Mouse (Mus musculus) B cell, adult 67 days (primary cell): ENCODE results near the gene Def8. TPM values are rescaled to one million over a fixed set of nuclear protein-coding genes. Genes with fewer than 3 reads are reported as not detected.

Experiments used
- total RNA-seq, 2 experiments: library from RNA; stranded (reverse); gene quantifications; 4 replicates each; pipeline ENCODE4 v1.2.4; 2023

Def8 gene
- 10 to 100 TPM; 13.5 to 14.4 TPM for total RNA-seq

DNA sequence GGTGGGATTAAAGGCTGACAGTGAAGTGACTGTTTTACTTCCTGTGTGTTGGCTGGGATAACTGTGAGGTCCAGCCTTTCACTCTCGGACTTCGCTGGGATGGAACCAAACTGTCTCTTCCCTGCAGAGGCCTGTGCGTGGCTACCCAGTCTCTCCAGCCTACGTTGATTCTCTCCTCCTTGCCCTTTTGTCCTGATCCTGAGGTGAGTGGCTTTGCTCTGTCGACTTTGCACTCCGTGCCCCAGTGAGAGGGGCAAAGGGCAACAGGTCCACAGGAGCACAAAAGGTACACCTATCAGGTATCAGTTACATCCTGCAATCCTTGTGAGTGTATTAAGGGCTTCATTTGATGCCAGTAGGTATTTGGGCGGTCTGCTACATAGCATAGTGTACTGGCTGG, at the start of gene Def8:
Gene Def8 (plus strand): TSS at position 87 of the 400 bp plus-strand sequence.

DNA sequence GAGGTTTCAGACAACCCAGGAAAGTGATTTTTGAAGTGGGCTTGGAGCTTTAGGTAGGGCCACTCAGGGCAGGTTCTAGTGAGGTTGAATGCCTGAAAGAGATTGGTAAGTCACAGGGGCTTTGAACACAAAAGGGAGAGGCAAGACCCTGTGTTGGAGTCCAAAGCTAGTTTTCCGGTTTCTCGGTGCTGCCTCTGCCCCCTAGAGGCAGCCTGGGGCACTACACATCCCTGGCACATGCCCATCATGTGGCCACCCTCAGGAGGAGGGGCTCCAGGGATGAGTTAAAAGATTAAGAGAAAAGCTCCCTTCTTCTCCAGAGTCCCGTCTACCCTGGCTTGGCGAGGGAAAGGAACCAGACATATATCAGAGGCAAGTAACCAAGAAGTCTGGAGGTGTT, 16.5 kb upstream of the Def8 start, which contains the start of gene Mc1r:
Gene Mc1r (plus strand): TSS at position 322 of the 400 bp plus-strand sequence.

DNA sequence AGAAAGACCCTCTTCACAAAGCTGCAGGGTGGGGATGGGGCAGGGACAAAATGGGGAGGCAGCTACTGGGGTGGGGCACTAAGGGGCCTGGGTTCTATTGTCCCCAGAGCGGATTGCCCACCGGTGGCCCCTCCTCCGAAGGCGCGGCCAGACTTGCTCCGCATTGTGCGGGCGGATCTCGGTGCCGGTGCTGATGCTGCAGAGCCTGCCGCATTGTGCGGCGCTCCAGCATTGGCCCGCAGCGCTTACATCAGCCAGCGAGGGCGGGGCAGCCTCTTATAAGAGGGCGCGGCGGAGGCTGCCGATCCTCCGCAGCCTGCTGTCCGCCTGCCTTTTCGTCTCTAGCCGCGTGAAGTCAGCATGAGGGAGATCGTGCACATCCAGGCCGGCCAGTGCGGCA, 12.1 kb upstream of the Def8 start, which contains the start of gene Tubb3:
Gene Tubb3 (plus strand): TSS at position 179 of the 400 bp plus-strand sequence.

DNA sequence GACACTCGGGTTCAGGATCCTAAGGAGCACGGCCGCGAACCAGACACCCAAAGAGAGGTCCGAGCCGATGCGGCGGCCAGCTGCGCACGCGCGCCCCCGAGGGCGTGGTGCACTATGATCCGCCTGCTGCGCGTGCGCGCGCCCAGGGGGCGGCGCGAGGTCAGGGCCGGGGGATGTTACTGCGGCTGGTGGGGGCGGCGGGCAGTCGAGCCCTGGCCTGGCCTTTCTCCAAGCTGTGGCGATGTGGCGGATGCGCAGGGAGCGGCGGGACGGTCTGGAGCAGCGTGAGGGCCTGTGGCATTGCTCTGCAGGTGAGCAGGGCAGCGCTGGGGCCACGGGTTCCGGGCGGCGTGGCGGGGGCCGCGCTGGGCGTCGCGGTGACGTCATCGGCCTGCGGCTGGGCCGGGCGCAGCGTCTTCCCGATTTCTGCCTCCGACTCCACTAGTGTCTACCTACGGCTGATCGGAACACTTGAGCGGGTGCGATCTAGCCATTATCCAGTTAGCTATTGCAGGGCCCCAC, 54.5 kb downstream of the Def8 start, which contains the start of gene Afg3l1:
Gene Afg3l1 (plus strand): TSS at position 167 of the 522 bp plus-strand sequence.

Other genes with a start within 250 kb of the Def8 start
- not detected for gene Dpep1, start 237.3 kb upstream of the Def8 start, total RNA-seq
- 10 to 100 TPM; 78.8 to 88.5 TPM for gene Chmp1a, start 210.8 kb upstream of the Def8 start, total RNA-seq
- gene Spata33, start 210.7 kb upstream of the Def8 start, total RNA-seq = not detected
- gene Cdk10, start 198.7 kb upstream of the Def8 start, total RNA-seq = 10 to 100 TPM; 63.8 to 86.4 TPM
- 10 to 100 TPM in 1 of 2 experiments, 1 to 10 TPM in 1; 7.0 to 10.7 TPM for gene Spata2l, start 187.3 kb upstream of the Def8 start, total RNA-seq
- 10 to 100 TPM; 36.3 to 39.3 TPM for gene Zfp276, start 169.3 kb upstream of the Def8 start, total RNA-seq
- gene Vps9d1, start 169.2 kb upstream of the Def8 start, total RNA-seq = 10 to 100 TPM; 41.2 TPM
- 100 to 1,000 TPM in 1 of 2 experiments, 10 to 100 TPM in 1; 81.2 to 111 TPM for gene Fanca, start 105.0 kb upstream of the Def8 start, total RNA-seq
- under 1 TPM in 1 of 2 experiments, not detected in 1; 0.23 TPM for gene Spire2, start 90.8 kb upstream of the Def8 start, total RNA-seq
- 100 to 1,000 TPM; 282 to 288 TPM for gene Tcf25, start 49.8 kb upstream of the Def8 start, total RNA-seq
- gene Mc1r, start 16.4 kb upstream of the Def8 start, total RNA-seq = under 1 TPM; 0.21 to 0.46 TPM
- gene Tubb3, start 12.1 kb upstream of the Def8 start, total RNA-seq = not detected
- gene Afg3l1, start 54.4 kb downstream of the Def8 start, total RNA-seq = 10 to 100 TPM; 58.2 to 70.4 TPM
- gene Dbndd1, start 91.9 kb downstream of the Def8 start, total RNA-seq = not detected
- gene Gas8, start 95.3 kb downstream of the Def8 start, total RNA-seq = 1 to 10 TPM; 5.5 to 6.2 TPM
- gene Rhou, start 230.4 kb downstream of the Def8 start, total RNA-seq = not detected